Mouse (Mus musculus) B cell, adult 67 days (primary cell): ENCODE data around the gene Selenot. TPM values are rescaled to one million over a fixed set of nuclear protein-coding genes. Genes with fewer than 3 reads are reported as not detected.

Source experiments
- total RNA-seq, 2 experiments: library from RNA; stranded (reverse); gene quantifications; 4 replicates each; pipeline ENCODE4 v1.2.4; 2023

Selenot gene
- 100 to 1,000 TPM; 134 to 136 TPM for total RNA-seq

DNA sequence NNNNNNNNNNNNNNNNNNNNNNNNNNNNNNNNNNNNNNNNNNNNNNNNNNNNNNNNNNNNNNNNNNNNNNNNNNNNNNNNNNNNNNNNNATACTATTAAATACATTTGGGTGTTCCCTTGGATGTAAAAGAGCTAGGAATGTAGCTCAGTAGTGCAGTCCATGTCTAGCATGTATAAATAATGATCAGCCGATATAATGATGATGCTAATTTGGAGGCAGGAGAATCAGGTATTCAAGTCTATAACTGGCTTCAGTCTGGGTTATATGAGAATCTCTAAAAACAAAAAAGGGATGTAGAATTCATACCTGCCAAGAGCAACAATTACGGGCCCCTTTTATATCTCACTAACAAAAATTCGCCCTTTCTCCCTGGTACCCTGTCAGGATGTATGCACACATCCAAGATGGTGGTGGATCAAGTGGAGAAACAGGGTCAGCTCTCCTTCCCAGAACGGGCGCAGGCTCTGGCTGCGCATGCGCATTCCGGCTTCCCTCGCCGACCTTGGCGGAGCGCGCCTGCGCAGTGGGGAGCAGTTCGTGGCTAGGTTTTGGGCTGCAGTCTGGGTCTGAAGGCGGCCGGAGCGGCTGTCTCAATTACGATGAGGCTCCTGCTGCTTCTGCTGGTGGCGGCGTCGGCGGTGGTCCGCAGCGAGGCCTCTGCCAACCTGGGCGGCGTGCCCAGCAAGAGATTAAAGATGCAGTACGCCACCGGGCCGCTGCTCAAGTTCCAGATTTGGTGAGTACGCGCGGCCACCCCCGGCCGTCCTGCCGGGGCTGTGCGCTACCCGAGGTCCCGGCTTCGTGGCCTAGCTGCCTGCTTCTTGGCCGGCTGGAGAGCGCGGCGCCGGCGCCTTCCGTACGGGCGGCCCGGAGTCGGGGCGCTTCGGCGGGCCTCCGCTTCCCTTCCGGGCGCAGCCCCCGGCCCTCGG, at the start of gene Selenot:
Gene Selenot, plus strand, starts transcription at position 500 of the 930 bp plus-strand sequence.

DNA sequence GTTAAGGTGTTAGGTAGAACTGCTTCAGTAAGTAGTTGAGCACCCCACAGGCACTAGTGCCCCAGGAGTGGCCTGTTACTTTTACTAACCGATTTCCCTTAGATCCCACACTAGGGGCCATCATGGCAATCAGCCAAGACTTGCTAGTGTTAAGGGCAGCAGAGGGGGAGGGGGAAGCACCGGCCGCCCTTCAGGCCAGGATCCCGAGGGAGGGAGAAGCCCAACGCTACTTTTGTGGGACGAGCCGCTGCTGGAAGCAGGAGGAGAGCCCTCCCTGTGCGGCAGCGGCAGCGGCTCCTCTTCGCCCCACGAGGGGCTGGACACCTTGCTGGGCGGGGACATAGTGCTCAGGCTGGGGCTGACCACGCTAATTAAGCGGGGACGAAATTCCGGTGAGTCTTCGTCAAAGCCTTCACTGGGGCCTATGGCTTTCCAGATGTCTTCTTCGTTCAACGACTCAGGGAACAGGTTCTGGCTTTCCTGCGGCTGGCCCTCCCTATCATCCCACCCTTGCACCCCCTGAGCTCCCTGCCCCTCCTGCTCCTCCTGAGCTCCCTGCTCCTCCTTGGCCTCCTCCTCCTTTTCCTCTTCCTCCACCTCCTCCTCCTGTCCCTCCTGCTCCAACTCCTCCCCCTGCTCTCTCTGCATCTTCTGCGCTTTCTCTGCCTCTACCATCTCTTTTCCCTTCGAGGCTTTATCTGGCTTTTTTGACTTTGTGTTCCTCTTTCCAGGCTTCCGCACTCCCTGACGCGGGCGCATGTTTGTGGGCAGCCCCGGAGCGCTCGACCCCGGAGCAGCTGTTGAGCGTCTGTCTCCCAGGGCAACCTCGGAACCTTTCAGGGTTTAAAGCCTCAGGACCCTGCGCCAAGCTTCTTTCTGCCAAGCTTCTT, 60.2 kb downstream of the Selenot start, which contains the start of gene Erich6:
Gene Erich6, minus strand, starts transcription at position 802 of the 890 bp plus-strand sequence.

Other genes starting within 250 kb of the Selenot start
- gene Tsc22d2, start 161.9 kb upstream of the Selenot start, total RNA-seq: 10 to 100 TPM; 73.4 to 77.9 TPM
- gene Eif2a, start 50.8 kb upstream of the Selenot start, total RNA-seq: 10 to 100 TPM; 58.4 to 61.1 TPM
- 100 to 1,000 TPM; 295 to 311 TPM for gene Serp1, start 50.7 kb upstream of the Selenot start, total RNA-seq
- gene Erich6, start 60.6 kb downstream of the Selenot start, total RNA-seq: not detected
- gene Siah2, start 115.8 kb downstream of the Selenot start, total RNA-seq: 100 to 1,000 TPM in 1 of 2 experiments, 10 to 100 TPM in 1; 95.0 to 116 TPM
- gene Mindy4b-ps, start 245.7 kb downstream of the Selenot start, total RNA-seq: not detected